Mouse (Mus musculus): Measurements from ENCODE around the gene Gfpt1. TPM values are rescaled to one million over a fixed set of nuclear protein-coding genes. Genes with fewer than 3 reads are reported as not detected.
"Not testable (repeated sequence)": the region's sequence is repeated elsewhere in the genome, so short reads cannot be mapped to it uniquely, and the experiment has no call there.

Gfpt1 gene
- polyA plus RNA-seq, 1 experiment from 2014 or later: 19.3 TPM

DNA sequence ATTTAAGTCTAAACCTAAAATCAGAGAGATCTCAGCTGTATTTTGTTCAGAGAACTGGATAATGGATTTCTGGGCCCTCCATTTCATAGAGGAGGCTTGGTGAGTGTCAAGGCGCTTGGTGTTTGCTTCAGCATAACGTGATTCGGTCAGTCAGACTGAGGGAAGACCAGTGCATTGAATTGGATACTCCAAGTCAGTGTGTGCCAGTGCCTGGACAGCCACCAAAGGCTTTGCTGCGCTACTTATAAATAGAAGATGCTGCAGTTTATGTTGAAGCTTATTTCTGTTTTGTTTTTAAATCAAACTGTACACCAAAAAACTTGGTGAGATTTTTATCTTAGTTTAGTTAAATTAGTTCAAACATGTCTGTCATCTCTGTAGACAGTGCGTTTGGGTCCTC, 45.7 kb downstream of the Gfpt1 start:
- no peaks in the 10 kb centered on the region for H3K9me3 ChIP-seq
- no peak overlapping the region for H3K9ac ChIP-seq
- 94% methylated on average over 5 of the region's 5 CpGs for WGBS
- no peaks in the 10 kb centered on the region for H3K27me3 ChIP-seq
- H3K4me2 ChIP-seq: no peak overlapping the region
- H3K4me3 ChIP-seq: no peak overlapping the region
- peaks cover 76% of the 10 kb centered on the region for H3K36me3 ChIP-seq
- no peak for ATAC-seq (ENCODE audit: low read depth)
- H3K4me1 ChIP-seq (replicated peaks): no peaks in the 10 kb centered on the region
- no peak overlapping the region for H3K27ac ChIP-seq (replicated peaks)

DNA sequence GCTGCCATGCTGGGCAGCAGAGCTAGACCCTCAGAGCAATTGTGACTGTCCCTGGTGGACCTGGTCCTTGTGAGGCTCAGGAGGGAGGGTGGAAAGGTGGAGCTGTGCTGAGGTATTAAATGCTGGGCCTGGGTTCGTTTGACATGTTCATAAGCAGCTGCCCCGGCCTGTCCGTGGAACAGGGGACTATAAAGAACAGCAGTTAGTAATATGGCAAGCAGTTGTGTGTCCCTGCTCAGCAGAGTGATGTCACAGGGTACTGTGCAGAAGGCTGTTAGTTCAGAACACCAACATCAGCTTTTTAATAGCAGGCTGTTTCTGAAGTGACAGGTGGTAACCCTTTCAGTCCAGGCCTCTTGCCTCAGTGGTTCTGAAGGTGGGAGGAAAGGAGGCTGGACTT, 48.2 kb downstream of the Gfpt1 start:
- Histone ChIP-seq H3K9ac (no peak overlapping the region), H3K4me1 (replicated peaks) (no peaks in the 10 kb centered on the region), H3K27ac (replicated peaks) (no peak overlapping the region), H3K4me2 (no peak overlapping the region), H3K36me3 (peaks cover 52% of the 10 kb centered on the region), H3K4me3 (no peak overlapping the region), H3K27me3 (no peaks in the 10 kb centered on the region), H3K9me3 (no peaks in the 10 kb centered on the region)
- ATAC-seq (ENCODE audit: low read depth): no peak
- WGBS: 88% methylated on average over 3 of the region's 3 CpGs

DNA sequence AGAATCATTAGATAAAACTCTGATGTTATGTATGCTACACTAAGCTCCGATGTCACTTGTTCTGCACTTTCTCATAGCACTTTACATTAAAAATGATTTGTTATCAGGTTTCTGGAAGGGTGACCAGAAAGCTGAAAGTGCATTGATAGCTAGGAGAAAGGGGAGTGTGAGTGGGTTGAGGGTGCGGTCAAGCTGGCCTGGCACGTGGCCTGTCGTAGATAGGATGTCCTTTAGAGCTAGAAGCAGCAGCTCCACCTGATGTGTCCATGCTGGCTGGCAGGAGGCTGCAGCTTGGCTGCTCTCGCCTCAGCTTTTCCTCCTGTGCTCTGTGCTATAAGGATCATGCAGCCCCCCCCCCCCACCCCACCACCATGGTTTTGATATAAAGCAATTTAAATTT, 49.8 kb downstream of the Gfpt1 start:
- Histone ChIP-seq H3K9me3 (no peaks in the 10 kb centered on the region), H3K27ac (replicated peaks) (no peak overlapping the region), H3K9ac (no peak overlapping the region), H3K4me1 (replicated peaks) (peaks cover under 1% of the 10 kb centered on the region; the same call in 1 of the 2 replicates), H3K27me3 (no peaks in the 10 kb centered on the region), H3K4me2 (no peak overlapping the region), H3K4me3 (no peak overlapping the region), H3K36me3 (peaks cover 37% of the 10 kb centered on the region)
- ATAC-seq (ENCODE audit: low read depth): no peak
- 89% methylated on average over 5 of the region's 5 CpGs for WGBS

DNA sequence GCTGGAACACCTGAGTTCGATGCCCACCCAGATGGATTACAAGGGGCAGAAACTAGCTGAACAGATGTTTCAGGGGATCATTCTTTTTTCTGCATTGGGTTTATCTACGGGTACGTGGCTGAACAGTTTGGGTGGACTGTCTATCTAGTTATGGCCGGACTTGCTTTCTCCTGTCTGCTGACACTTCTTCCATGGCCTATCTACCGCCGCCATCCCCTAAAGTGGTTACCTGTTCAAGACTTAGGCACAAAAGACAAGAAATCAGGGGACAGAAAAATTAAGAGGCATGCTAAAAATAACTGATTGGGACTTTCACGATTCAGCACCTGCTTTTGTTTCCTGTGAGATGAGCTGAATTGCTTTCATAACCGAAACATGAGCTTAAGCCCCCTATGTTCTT, 51.0 kb downstream of the Gfpt1 start:
- H3K27ac ChIP-seq (replicated peaks); H3K4me3 ChIP-seq; H3K4me1 ChIP-seq (replicated peaks); H3K4me2 ChIP-seq; H3K9ac ChIP-seq; H3K9me3 ChIP-seq; ATAC-seq (ENCODE audit: low read depth); H3K27me3 ChIP-seq: not testable (repeated sequence)
- peaks cover 28% of the 10 kb centered on the region for H3K36me3 ChIP-seq
- 95% methylated on average over 8 of the region's 8 CpGs for WGBS

DNA sequence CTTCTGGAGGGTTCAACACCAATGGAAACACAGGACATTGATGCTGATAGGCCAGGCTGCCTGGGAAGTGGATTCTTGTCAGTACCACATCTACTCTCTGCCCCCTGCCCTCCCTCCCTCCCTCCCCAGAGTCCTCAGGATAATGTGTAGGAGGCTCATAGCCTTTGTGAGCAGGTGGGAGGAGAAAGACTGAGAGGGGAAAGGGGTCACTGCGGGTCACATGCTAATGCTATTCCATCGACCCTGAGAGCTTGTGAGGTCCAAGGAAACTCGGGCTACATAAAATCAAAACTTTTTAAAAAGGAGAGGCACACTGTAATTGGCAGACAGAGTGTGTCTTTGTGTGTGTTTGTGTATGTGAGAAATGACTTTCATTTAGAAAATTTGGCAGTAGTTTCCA, 56.6 kb downstream of the Gfpt1 start:
- H3K27ac ChIP-seq (replicated peaks): peak overlapping the region; percentile 67

DNA sequence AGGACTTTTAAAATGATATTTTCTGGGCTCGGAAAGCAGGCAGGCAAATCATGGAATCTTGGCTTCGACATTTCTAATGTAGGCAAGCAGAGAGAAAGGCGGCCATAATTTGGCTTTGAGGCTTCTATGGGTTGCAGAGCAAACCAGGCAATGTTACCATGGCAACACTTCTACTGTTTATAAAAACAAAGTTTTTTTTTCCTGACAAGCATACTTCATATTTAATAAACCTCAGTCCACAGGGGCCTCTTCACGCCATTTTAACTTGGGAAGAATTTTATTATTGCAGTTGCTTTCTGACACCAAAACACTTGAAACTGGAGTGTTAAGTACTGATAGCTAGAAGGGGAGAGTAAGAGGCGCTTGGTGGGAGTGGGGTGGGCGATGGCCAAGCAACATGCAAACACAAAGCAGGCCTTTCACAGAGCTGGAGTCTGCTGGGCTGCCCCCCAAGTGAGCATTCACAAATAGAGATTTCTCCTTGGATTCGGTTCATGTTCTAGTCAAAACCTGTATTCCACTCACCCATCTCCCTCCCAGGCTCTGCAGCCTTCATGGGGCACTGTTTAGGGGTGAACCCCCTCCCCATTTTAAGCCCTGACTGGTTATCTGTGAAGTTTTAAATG, 57.1 kb downstream of the Gfpt1 start:
- no peak overlapping the region for H3K9ac ChIP-seq
- H3K4me1 ChIP-seq (replicated peaks): peaks cover 49% of the 10 kb centered on the region
- WGBS: 40% methylated on average over 7 of the region's 7 CpGs
- H3K4me3 ChIP-seq: no peak overlapping the region
- no peaks in the 10 kb centered on the region for H3K27me3 ChIP-seq
- H3K27ac ChIP-seq (replicated peaks): peak overlapping the region; percentile 67
- no peaks in the 10 kb centered on the region for H3K36me3 ChIP-seq
- H3K9me3 ChIP-seq: no peaks in the 10 kb centered on the region
- no peak overlapping the region for H3K4me2 ChIP-seq
- no peak for ATAC-seq (ENCODE audit: low read depth)

More for the DNA sequence above, 56.6 kb downstream of the Gfpt1 start:
- no peaks in the 10 kb centered on the region for H3K9me3 ChIP-seq
- peaks cover 49% of the 10 kb centered on the region for H3K4me1 ChIP-seq (replicated peaks)
- no peaks in the 10 kb centered on the region for H3K27me3 ChIP-seq
- no peaks in the 10 kb centered on the region for H3K36me3 ChIP-seq
- 17% methylated on average over 3 of the region's 3 CpGs for WGBS
- ATAC-seq (ENCODE audit: low read depth): no peak
- no peak overlapping the region for H3K9ac ChIP-seq
- no peak overlapping the region for H3K4me2 ChIP-seq
- H3K4me3 ChIP-seq: no peak overlapping the region

DNA sequence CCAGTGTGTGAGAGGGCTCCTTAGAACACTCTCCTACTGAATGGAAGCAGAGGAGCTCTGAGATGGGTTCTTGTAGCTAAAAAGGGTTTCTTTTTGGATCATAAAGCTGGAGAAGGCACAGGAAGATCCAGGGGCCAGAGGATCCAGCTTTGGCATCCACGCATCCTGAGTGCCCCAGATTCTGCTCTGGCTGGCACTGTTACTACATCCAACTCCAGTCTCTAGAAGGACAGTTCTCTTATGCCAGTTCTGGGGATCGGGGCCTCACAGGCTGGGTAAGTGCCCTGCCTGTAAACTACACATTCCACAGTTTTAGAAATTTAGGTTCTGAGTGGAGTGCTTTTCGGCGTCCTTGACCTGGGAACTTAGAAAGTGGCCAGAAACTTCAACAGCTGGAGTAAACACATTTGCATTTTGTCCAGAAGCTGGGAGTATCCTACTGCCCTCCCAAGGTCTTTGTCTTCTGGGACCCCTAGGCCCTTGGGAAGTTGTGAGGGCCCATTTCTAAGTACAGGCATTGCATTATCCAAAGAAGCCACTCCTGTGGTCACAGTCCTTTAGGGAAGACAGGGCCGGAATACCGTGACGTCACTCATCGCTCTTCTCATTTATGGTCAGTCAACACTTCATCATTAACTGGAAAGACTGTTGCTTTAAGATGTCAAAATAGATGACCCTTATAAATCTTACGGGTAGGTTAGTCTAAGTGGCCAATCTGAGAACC, 57.8 kb downstream of the Gfpt1 start:
- no peak for ATAC-seq (ENCODE audit: low read depth)
- peak overlapping the region; percentile 67 for H3K27ac ChIP-seq (replicated peaks)
- 88% methylated on average over 9 of the region's 9 CpGs for WGBS
- no peak overlapping the region for H3K9ac ChIP-seq
- no peak overlapping the region for H3K4me2 ChIP-seq
- no peaks in the 10 kb centered on the region for H3K36me3 ChIP-seq
- no peaks in the 10 kb centered on the region for H3K27me3 ChIP-seq
- H3K4me1 ChIP-seq (replicated peaks): peaks cover 49% of the 10 kb centered on the region
- H3K9me3 ChIP-seq: no peaks in the 10 kb centered on the region
- H3K4me3 ChIP-seq: no peak overlapping the region

DNA sequence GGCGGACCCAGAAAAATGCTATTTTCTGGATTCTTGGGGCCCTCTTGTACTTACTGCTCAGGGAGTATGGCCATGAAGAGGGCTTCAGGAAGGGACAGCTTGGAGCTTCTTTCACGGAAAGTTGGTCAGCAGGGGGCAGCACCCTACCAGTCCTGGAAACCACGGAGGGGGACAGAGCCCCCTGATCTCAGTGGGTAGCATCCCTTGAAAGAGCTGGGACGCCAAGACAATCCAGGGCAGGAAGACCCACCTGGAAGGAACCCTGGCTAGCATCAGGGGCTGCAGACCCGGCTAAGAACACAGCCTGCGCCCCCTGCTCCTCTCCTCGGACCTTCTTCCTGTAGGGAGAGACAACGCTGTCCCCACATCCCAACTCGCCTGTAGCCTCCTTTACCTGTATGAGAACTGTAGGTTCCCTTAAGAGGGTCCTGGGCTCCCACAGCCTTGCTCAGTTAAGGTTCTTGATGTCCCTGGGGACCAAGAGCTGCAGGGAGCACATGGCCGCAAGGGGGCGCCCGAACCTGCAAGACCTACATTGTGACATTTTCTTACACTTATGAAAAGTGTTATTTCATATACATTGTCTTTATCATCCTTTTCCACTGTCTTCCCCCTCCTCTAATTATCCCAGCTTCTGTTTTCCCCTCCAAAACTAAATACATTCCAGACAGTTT, 58.8 kb downstream of the Gfpt1 start:
- 18% methylated on average over 12 of the region's 12 CpGs for WGBS
- H3K4me1 ChIP-seq (replicated peaks): peaks cover 49% of the 10 kb centered on the region
- ATAC-seq (ENCODE audit: low read depth): peak; percentile 79
- H3K4me2 ChIP-seq: peak overlapping the region; percentile 60
- H3K27ac ChIP-seq (replicated peaks): no peak overlapping the region
- H3K9me3 ChIP-seq: no peaks in the 10 kb centered on the region
- peak overlapping the region; percentile 27 for H3K4me3 ChIP-seq
- H3K27me3 ChIP-seq: no peaks in the 10 kb centered on the region
- peak overlapping the region; percentile 69 for H3K9ac ChIP-seq
- H3K36me3 ChIP-seq: no peaks in the 10 kb centered on the region

DNA sequence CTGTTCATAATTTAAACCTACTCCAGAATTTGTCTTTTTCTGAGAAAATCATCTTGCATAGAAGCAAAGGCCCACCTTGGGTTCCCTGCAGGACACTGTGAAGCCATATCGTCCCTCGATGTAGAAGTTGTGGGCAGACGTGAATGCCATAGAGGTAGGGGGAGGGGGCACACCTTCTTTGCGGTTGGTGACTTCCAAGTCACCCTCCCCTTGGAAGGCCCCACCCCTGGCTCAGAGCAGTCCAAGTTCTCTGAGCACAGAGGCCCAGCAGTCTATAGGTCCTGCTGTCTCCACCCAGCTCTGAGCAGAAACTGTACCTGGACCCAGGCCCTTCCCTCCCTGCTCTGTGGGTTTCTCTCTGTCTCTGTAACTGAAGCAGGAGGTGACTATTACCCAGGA, 59.3 kb downstream of the Gfpt1 start:
- WGBS: 34% methylated on average over 4 of the region's 4 CpGs
- Histone ChIP-seq H3K36me3 (no peaks in the 10 kb centered on the region), H3K4me1 (replicated peaks) (peaks cover 49% of the 10 kb centered on the region), H3K9me3 (no peaks in the 10 kb centered on the region), H3K27ac (replicated peaks) (peak overlapping the region; percentile 19; the same call in 1 of the 2 replicates), H3K9ac (peak overlapping the region; percentile 22; the same call in 1 of the 2 replicates), H3K4me3 (no peak overlapping the region), H3K4me2 (no peak overlapping the region), H3K27me3 (no peaks in the 10 kb centered on the region)
- ATAC-seq (ENCODE audit: low read depth): no peak; the same call in 1 of the 2 replicates

DNA sequence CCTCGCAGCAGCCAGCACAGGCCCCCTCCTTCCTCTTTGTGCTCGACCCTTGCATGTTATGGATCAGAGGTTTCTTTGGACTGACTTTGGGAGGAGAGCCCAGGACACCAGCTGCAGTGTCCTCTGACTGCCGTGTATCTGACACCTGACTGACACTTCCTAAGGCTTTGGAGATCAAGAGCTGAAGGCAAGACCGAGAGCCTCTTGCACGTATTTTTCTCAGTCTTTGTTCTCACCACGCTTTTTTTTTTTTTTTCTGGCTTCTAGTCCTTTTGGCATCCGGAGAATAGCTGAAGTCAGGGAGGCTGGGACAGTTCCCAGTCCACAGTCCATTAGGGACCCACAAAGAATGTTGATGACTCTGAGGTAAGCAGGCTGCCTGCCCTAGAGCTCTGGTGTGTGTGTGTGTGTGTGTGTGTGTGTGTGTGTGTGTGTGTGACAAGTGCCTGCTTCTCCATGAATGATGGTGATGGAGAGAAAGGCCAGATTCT, 59.8 kb downstream of the Gfpt1 start:
- Histone ChIP-seq H3K36me3 (no peaks in the 10 kb centered on the region), H3K27me3 (no peaks in the 10 kb centered on the region), H3K9me3 (no peaks in the 10 kb centered on the region), H3K4me3 (no peak overlapping the region), H3K27ac (replicated peaks) (peak overlapping the region; percentile 19; the same call in 1 of the 2 replicates), H3K4me1 (replicated peaks) (peaks cover 49% of the 10 kb centered on the region), H3K9ac (peak overlapping the region; percentile 22), H3K4me2 (no peak overlapping the region)
- WGBS: 46% methylated on average over 7 of the region's 7 CpGs
- ATAC-seq (ENCODE audit: low read depth): no peak

DNA sequence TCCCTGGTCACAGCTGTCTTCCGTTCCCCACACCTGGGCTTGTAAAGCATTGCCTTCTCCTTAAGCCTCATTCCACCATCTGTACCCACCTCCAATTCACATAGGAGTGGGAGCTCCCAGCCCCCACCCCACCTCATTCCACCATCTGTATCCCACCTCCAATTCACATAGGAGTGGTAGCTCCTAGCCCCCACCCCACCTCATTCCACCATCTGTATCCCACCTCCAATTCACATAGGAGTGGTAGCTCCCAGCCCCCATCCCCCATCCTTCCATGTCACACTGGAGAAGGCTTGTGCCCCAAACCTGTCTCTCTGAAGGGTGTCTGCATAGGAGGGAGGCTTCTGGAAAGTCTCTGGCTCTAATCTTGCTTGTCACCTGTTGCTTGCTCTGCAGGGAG, 60.7 kb downstream of the Gfpt1 start:
- 88% methylated on average over 1 of the region's 1 CpGs for WGBS
- Histone ChIP-seq H3K27me3 (no peaks in the 10 kb centered on the region), H3K9ac (no peak overlapping the region), H3K27ac (replicated peaks) (no peak overlapping the region), H3K36me3 (no peaks in the 10 kb centered on the region), H3K4me1 (replicated peaks) (peaks cover 41% of the 10 kb centered on the region), H3K9me3 (no peaks in the 10 kb centered on the region), H3K4me2 (no peak overlapping the region), H3K4me3 (no peak overlapping the region)
- no peak for ATAC-seq (ENCODE audit: low read depth)

DNA sequence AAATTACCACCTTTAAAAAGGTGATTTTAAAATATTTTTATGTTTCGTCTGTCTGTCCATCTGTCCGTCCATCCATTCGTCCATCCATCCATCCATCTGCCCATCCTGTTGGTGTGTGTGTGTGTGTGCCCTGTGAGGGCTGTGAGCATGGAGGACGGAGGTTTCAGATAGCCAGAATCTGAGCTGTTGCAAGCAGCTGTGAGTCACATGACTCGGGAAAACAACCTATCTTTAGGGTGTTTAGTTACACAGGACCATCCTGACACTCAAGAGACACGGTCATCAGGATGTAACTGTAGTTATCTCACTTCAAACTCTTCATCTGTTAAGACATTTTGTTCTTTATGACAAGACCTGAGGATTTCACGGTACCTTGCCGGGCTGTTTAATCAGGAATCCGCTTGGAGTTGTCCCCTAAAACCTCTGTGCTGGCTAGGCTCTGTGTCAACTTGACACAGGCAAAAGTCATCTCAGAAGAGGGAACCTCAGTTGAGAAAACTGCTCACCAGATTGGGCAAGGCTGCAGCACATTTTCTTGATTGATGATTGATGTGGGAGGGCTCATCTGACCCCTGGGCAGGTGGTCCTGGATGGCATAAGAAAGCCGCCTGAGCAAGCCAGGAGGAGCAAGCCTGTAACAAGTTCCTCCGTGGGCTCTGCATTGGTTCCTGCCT, 61.6 kb downstream of the Gfpt1 start, which contains the start of gene D6Ertd527e:
Gene D6Ertd527e, plus strand, starts transcription at position 624 of the 674 bp plus-strand sequence.
- Histone ChIP-seq H3K4me2 (no peak within 1 kb of the TSS), H3K9ac (no peak within 1 kb of the TSS), H3K27ac (replicated peaks) (no peak within 1 kb of the TSS), H3K27me3 (no peaks in the 10 kb centered on the region), H3K4me3 (no peak within 1 kb of the TSS), H3K36me3 (no peaks in the 10 kb centered on the region), H3K4me1 (replicated peaks) (peaks cover 35% of the 10 kb centered on the region), H3K9me3 (no peaks in the 10 kb centered on the region)
- ATAC-seq (ENCODE audit: low read depth): no peak
- 84% methylated on average over 11 of the region's 11 CpGs for WGBS

Data from neural tube, embryonic 13.5 days (tissue).